Mouse (Mus musculus): ENCODE results near the gene Hmgb1.

- TF ChIP-seq EP300 (IDR thresholded peaks at IDR 0.05; ENCODE audit: insufficient read depth, low read depth, low read length) (no peak), CTCF (IDR thresholded peaks at IDR 0.05; ENCODE audit: low read depth, low read length) (no peak)
Observed at GRCm38 (mm10) chr5:149020059-149020680, 164.1 kb downstream of the Hmgb1 start.
